Mouse (Mus musculus) forebrain, embryonic 11.5 days (tissue): ENCODE results near the gene Nr4a3. TPM values are rescaled to one million over a fixed set of nuclear protein-coding genes. Genes with fewer than 3 reads are reported as not detected.

Experiments
- ATAC-seq: fragments of 200-750 bp; cut with Nextera tagmentation; replicated peaks from 2 replicates; pipeline ENCODE4 v1.8.0; 2017; ENCODE audit warnings: moderate TSS enrichment; ENCODE audit not compliant: low FRiP score
- DNase-seq: peaks from one replicate; pipeline ENCODE4 v3.0.0-alpha.2; 2017; ENCODE audit warnings: low spot score
- H3K27ac ChIP-seq: fragments of 300-500 bp; sonication (generic); 2 replicates; pipeline ENCODE4 v1.5.1; 2014; ENCODE audit warnings: low read depth, low read length
- H3K27me3 ChIP-seq: fragments of 300-500 bp; sonication (generic); 2 replicates; pipeline ENCODE4 v1.6.1; 2014; ENCODE audit warnings: mild to moderate bottlenecking, low read length, mixed read lengths; ENCODE audit not compliant: control insufficient read depth, insufficient read depth
- H3K36me3 ChIP-seq: fragments of 300-500 bp; sonication (generic); 2 replicates; pipeline ENCODE4 v1.6.1; 2014; ENCODE audit warnings: mild to moderate bottlenecking, low read length, moderate library complexity, mixed read lengths; ENCODE audit not compliant: control insufficient read depth, insufficient read depth
- H3K4me1 ChIP-seq: fragments of 300-500 bp; sonication (generic); replicated peaks from 2 replicates; pipeline ENCODE4 v1.6.1; 2014; ENCODE audit warnings: low read length, mixed read lengths; ENCODE audit not compliant: control insufficient read depth, insufficient read depth
- H3K4me2 ChIP-seq: fragments of 300-500 bp; sonication (generic); 2 replicates; pipeline ENCODE4 v1.6.1; 2014; ENCODE audit warnings: low read depth, mild to moderate bottlenecking, low read length, moderate library complexity, mixed read lengths; ENCODE audit not compliant: severe bottlenecking
- H3K4me3 ChIP-seq: fragments of 300-500 bp; sonication (generic); 2 replicates; pipeline ENCODE4 v1.5.1; 2014; ENCODE audit warnings: low read depth, low read length
- H3K9ac ChIP-seq: fragments of 300-500 bp; sonication (generic); 2 replicates; pipeline ENCODE4 v1.6.1; 2014; ENCODE audit warnings: low read length
- H3K9me3 ChIP-seq: fragments of 300-500 bp; sonication (generic); 2 replicates; pipeline ENCODE4 v1.6.1; 2016; ENCODE audit warnings: low read length, mixed read lengths; ENCODE audit not compliant: control insufficient read depth
- WGBS: fragments of 180-500 bp; shearing (Covaris S2); extraction: QIAGEN DNeasy Blood & Tissue Kit; methylation state at CpG from one replicate; pipeline ENCODE4 v1.1.7; 2014; 5-methylcytosine and 5-hydroxymethylcytosine counted together
- polyA plus RNA-seq: library from polyadenylated mRNA; unstranded; fragments of >200 nt; fragmentation: Nextera tagmentation; extraction: Ambion mirVana; gene quantifications from 2 replicates; pipeline ENCODE4 v1.2.1, GENCODE M21; 2014

The Nr4a3 gene
- polyA plus RNA-seq, 1 experiment from 2014 or later: 0.71 TPM

DNA sequence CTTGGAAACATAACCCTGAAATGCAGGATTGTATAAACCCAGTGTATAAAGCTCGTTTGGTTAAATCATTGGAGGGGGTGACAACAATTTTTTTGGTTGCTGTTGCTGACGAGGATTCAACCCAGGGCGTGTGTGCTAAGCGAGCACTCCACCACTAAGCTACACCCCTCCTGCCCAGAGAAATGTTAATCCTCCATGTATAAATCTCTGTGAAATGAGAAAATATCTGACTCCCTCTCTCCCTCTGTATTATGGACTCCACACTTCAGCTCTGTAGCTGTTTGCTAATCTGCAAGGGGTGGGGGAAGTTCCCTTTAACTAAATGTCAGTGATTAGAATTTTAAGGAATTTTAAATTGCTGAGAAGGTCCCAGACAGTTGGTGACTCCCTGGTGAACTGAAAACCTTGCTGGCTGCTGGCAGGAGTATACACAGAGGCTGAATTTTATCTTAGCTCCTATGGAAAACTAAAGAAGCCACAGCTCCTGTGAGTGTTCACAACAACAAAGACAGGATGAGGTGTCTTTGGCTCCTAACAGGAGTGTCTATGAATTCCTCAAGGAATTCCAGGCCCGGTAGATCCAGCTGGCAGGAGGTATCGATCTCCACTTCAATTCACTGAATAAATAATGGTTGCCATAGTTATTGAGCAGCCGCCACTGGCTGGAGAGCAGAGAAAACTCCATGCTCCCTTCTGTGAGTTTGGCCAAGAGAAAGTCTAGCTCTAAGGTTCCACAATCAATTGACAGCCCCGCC, 34.5 kb downstream of the Nr4a3 start:
- DNase-seq: no peak

DNA sequence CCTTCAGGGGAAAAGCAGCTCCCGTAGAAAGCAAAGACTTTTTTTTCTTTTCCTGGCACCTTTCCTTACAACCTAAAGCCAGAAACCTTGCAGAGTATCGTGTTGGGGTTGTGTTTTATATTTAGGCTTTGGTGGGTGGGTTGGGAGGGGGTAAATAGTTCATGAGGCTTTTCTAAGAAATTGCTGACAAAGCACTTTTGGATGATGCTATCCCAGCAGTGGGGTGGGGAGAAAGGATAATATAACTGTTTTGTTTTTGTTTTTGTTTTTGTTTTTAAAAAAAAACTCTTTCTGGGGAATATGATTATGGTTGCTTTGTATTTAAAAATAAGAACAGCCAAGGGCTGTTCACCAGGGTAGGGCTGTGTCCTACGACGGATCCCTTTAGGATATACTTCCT, 38.5 kb downstream of the Nr4a3 start:
- H3K27ac ChIP-seq: no peak overlapping the region
- H3K4me1 ChIP-seq: peaks cover 3% of the 10 kb centered on the region; the same call in 1 of the 2 replicates
- no peaks in the 10 kb centered on the region for H3K27me3 ChIP-seq
- no peaks in the 10 kb centered on the region for H3K36me3 ChIP-seq
- H3K4me2 ChIP-seq: no peak overlapping the region
- ATAC-seq (no peak), DNase-seq (no peak)
- no peaks in the 10 kb centered on the region for H3K9me3 ChIP-seq
- WGBS: 97% methylated on average over 4 of the region's 4 CpGs
- H3K9ac ChIP-seq: no peak overlapping the region
- H3K4me3 ChIP-seq: no peak overlapping the region

More for the DNA sequence above, 34.5 kb downstream of the Nr4a3 start:
- WGBS: 44% methylated on average over 8 of the region's 8 CpGs
- Histone ChIP-seq H3K4me3 (no peak overlapping the region), H3K27me3 (no peaks in the 10 kb centered on the region), H3K9ac (no peak overlapping the region), H3K36me3 (no peaks in the 10 kb centered on the region), H3K4me1 (peaks cover 3% of the 10 kb centered on the region; the same call in 1 of the 2 replicates), H3K27ac (0 out of 2 replicates have a peak overlapping the region, but pooled peaks have one; percentile 18), H3K4me2 (no peak overlapping the region), H3K9me3 (no peaks in the 10 kb centered on the region)
- ATAC-seq: 0 out of 2 replicates have a peak, but pooled peaks have one; percentile 18

DNA sequence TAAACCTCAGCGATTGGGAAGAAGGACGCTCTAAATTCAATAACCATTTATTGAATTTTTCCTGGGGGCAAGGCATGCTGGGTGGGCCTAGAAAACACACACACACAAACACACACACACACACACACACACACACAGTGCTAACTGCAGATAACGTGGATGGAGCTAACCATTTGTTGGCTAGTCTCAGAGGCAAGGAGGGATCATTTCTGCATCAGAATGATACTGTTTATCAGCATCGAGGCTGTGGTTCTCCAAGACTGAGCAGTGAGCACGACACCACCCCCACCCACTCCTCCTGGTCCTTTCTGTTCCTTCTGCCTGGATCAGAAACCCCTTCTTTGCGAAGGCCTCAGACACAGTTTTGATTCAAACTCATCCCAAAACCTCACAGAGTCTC, 41.7 kb downstream of the Nr4a3 start:
- ATAC-seq (no peak), DNase-seq (no peak)
- Histone ChIP-seq H3K4me3 (no peak overlapping the region), H3K27ac (no peak overlapping the region), H3K9me3 (no peaks in the 10 kb centered on the region), H3K27me3 (no peaks in the 10 kb centered on the region), H3K4me1 (no peaks in the 10 kb centered on the region), H3K36me3 (no peaks in the 10 kb centered on the region), H3K4me2 (no peak overlapping the region), H3K9ac (no peak overlapping the region)
- 70% methylated on average over 6 of the region's 6 CpGs for WGBS

DNA sequence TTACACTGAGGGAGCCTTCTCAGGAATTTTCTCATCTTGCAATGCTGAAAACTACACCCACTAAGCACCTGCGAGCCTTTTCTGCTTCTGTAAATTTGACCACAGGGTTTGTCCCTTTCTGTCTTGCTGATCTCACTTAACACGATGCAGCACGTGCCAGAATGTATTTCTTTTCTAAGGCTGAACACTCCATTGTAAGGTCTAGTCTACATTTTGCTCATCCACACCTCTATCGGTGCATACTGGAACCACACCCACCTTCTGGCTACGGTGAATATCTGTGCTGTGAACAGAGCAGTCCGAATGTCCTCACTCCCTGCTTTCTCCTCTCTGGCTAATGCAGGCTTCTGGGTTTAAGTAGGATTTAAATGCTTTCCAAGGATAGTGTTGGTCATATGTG, 42.5 kb downstream of the Nr4a3 start:
- no peak overlapping the region for H3K27ac ChIP-seq
- 86% methylated on average over 6 of the region's 6 CpGs for WGBS

DNA sequence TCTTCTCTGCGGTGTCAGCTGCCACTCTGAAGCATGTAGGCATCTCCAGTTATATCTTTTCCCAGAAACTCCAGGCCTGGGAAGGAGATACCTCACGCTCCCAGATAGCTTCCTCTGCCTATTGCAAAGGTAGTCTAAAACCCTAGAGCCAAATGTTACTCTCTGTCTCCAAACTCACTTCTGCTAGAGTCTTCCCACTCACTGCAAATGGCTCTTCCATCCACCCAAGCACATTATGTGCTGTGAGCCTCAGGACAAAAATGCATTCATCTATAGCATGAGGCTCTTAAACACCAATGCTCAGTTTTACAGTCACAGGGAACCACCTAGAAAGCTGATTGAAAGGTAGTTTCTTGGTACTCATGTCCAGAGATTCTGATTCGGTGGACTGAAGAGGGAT, 48.3 kb downstream of the Nr4a3 start:
- DNase-seq: no peak
- 77% methylated on average over 3 of the region's 3 CpGs for WGBS
- H3K36me3 ChIP-seq: no peaks in the 10 kb centered on the region

More for the DNA sequence above, 42.5 kb downstream of the Nr4a3 start:
- Histone ChIP-seq H3K4me1 (no peaks in the 10 kb centered on the region), H3K27me3 (no peaks in the 10 kb centered on the region), H3K36me3 (no peaks in the 10 kb centered on the region), H3K9ac (no peak overlapping the region), H3K4me3 (no peak overlapping the region), H3K9me3 (no peaks in the 10 kb centered on the region), H3K4me2 (no peak overlapping the region)
- ATAC-seq (no peak), DNase-seq (no peak)

DNA sequence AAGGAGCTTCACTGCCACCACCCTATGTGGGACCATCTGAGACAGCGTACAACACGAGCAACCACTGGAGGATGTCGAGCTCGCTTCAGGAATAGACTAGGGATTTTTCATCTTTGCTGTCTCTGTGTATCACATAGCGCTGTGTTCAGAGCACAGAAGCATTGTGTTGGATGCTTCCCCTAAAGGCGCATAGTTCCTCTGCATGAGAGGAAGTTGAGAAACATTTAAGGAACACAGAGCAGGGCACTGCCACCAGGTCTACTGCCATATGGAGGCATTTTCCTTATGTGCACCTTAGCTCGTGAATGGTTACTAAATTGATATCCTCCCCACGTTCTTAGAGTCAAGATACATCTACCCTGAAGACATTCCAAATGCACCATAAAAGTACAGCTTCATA, 55.3 kb downstream of the Nr4a3 start:
- 91% methylated on average over 8 of the region's 8 CpGs for WGBS
- Histone ChIP-seq H3K4me1 (no peaks in the 10 kb centered on the region), H3K9ac (no peak overlapping the region), H3K4me2 (no peak overlapping the region), H3K36me3 (no peaks in the 10 kb centered on the region), H3K27me3 (no peaks in the 10 kb centered on the region), H3K9me3 (no peaks in the 10 kb centered on the region), H3K27ac (no peak overlapping the region), H3K4me3 (no peak overlapping the region)
- no peak for DNase-seq
- no peak for ATAC-seq

More for the DNA sequence above, 48.3 kb downstream of the Nr4a3 start:
- H3K4me1 ChIP-seq: no peaks in the 10 kb centered on the region
- ATAC-seq: no peak
- no peaks in the 10 kb centered on the region for H3K9me3 ChIP-seq
- no peak overlapping the region for H3K4me2 ChIP-seq
- H3K27ac ChIP-seq: no peak overlapping the region
- no peaks in the 10 kb centered on the region for H3K27me3 ChIP-seq
- no peak overlapping the region for H3K9ac ChIP-seq
- no peak overlapping the region for H3K4me3 ChIP-seq

DNA sequence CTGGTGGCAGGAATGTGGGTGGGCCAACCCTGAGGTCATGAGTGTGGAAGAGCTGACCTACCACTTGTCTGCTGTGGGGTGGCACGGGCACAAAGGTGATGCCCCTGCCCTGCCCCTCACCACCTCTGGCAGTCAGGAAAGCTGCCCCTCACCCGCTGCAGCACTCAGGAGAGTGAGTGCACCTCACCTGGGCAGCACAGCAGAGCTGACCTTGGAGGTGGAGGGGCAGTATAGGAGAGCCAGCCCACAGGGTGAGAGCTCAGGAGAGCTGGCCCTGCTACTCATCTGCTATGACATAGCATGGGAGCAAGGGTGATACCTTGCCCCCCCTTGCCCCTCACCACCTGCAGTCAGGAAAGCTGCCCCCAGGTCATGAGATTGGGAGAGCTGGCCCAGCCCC, 57.0 kb downstream of the Nr4a3 start:
- H3K36me3 ChIP-seq: no peaks in the 10 kb centered on the region
- WGBS: 87% methylated on average over 2 of the region's 2 CpGs
- no peak for ATAC-seq

DNA sequence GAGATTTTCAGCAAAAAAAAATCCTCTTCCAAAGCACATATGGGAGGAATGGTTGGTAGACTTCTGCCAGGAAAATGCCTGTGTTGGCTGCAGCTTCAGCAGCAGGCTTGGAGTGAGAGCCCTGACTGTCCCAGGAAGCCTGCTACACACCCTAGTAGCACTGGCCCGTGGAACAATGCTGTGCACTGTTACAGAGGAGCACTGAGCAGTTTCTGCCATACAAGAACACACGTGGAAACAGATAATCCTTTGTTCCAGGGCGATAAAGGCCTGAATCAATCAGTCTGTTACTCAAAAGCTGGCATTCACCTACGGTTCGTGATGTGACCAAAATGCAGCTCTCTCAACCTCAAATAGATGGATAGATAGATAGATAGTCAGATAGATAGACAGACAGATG, 60.4 kb downstream of the Nr4a3 start:
- H3K4me2 ChIP-seq: no peak overlapping the region
- no peaks in the 10 kb centered on the region for H3K4me1 ChIP-seq
- no peaks in the 10 kb centered on the region for H3K36me3 ChIP-seq
- no peak overlapping the region for H3K4me3 ChIP-seq
- H3K9me3 ChIP-seq: no peaks in the 10 kb centered on the region
- H3K27me3 ChIP-seq: no peaks in the 10 kb centered on the region
- DNase-seq: no peak
- WGBS: 71% methylated on average over 5 of the region's 5 CpGs
- no peak overlapping the region for H3K27ac ChIP-seq
- no peak overlapping the region for H3K9ac ChIP-seq
- no peak for ATAC-seq

More for the DNA sequence above, 57.0 kb downstream of the Nr4a3 start:
- Histone ChIP-seq H3K4me2 (no peak overlapping the region), H3K9ac (no peak overlapping the region), H3K27me3 (no peaks in the 10 kb centered on the region), H3K27ac (no peak overlapping the region), H3K9me3 (no peaks in the 10 kb centered on the region), H3K4me1 (no peaks in the 10 kb centered on the region), H3K4me3 (no peak overlapping the region)
- DNase-seq: no peak

DNA sequence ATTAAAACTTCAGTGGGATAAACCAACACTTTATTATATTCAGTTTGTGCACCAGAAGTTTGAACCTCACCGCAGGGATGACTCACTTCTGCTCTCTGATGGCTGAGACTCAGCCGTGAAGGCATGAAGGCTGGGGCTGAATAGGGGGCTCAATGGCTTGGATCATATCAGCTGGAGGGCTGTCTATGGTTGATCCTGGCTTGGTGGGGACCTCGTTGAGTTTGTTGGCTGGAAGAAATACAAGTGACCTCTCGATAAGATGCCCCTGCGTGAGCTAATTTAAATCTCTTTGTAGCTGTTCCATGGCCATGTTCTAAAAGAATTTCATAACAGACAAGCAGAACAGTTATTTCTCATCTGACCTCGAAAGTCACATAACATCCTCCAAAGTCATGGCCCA, 62.1 kb downstream of the Nr4a3 start:
- no peak overlapping the region for H3K9ac ChIP-seq
- ATAC-seq: no peak
- WGBS: 90% methylated on average over 6 of the region's 6 CpGs

More for the DNA sequence above, 62.1 kb downstream of the Nr4a3 start:
- no peaks in the 10 kb centered on the region for H3K27me3 ChIP-seq
- no peak overlapping the region for H3K4me3 ChIP-seq
- H3K27ac ChIP-seq: no peak overlapping the region
- no peaks in the 10 kb centered on the region for H3K36me3 ChIP-seq
- no peak overlapping the region for H3K4me2 ChIP-seq
- no peaks in the 10 kb centered on the region for H3K9me3 ChIP-seq
- no peak for DNase-seq
- H3K4me1 ChIP-seq: no peaks in the 10 kb centered on the region
